Mouse (Mus musculus) G1E (cell line): ENCODE measurements around the gene Grin2d. TPM values are rescaled to one million over a fixed set of nuclear protein-coding genes. Genes with fewer than 3 reads are reported as not detected.

ENCODE experiments used
- ATAC-seq: 2 replicates; pipeline ENCODE4 v1.8.0; 2016; ENCODE audit warnings: mild to moderate bottlenecking; ENCODE audit not compliant: insufficient number of reproducible peaks, poor library complexity, low FRiP score, severe bottlenecking; ENCODE audit errors: extremely low read depth
- DNase-seq: peaks from one replicate; pipeline ENCODE4 v3.0.0; 2012; ENCODE audit warnings: low spot score
- H3K27me3 ChIP-seq: 2 replicates; pipeline ENCODE4 v1.6.1; 2012; ENCODE audit warnings: mild to moderate bottlenecking, low read length, inconsistent platforms; ENCODE audit not compliant: insufficient read depth
- H3K36me3 ChIP-seq: replicated peaks from 2 replicates; pipeline ENCODE3; 2012; ENCODE audit warnings: mild to moderate bottlenecking, inconsistent platforms
- H3K4me1 ChIP-seq: 2 replicates; pipeline ENCODE4 v1.6.1; 2012; ENCODE audit warnings: low read depth, low read length, inconsistent platforms, mixed read lengths; ENCODE audit not compliant: insufficient read depth
- H3K4me3 ChIP-seq: 2 replicates; pipeline ENCODE4 v1.5.1; 2012; ENCODE audit warnings: low read depth, mild to moderate bottlenecking, inconsistent platforms, low read length, moderate library complexity, mixed read lengths
- H3K9me3 ChIP-seq: replicated peaks from 2 replicates; pipeline ENCODE4 v1.6.1; 2012; ENCODE audit warnings: inconsistent platforms
- CTCF ChIP-seq: IDR thresholded peaks from 2 replicates; pipeline ENCODE4 v1.5.1; 2012; ENCODE audit warnings: low read depth, low read length, inconsistent platforms, mixed read lengths
- GATA1 ChIP-seq: IDR thresholded peaks from 2 replicates; pipeline ENCODE4 v1.6.1; 2012; ENCODE audit warnings: borderline replicate concordance, low read length, inconsistent platforms, mixed read lengths
- GATA2 ChIP-seq: IDR thresholded peaks from 2 replicates; pipeline ENCODE4 v1.6.1; 2012; ENCODE audit warnings: low read depth, low read length, inconsistent platforms, borderline replicate concordance
- POLR2AphosphoS5 ChIP-seq: IDR thresholded peaks from 2 replicates; pipeline ENCODE4 v1.6.1; 2012; ENCODE audit warnings: low read depth, low read length, inconsistent platforms; ENCODE audit not compliant: insufficient replicate concordance
- TAL1 ChIP-seq: conservative IDR thresholded peaks from 2 replicates; pipeline ENCODE4 v1.6.1; 2012; ENCODE audit warnings: low read depth, low read length, inconsistent platforms, mixed read lengths
- polyA plus RNA-seq: library from polyadenylated mRNA; stranded (reverse); fragments of >175 nt; gene quantifications from 2 replicates; pipeline ENCODE4 v1.2.3, GENCODE M21; 2012
- total RNA-seq, 2 experiments: library from RNA; stranded (forward) in 1 of 2; stranded (reverse) in 1 of 2; fragments of 200-1000 nt in 1 of 2; fragments of >200 nt in 1 of 2; fragmentation: Nextera tagmentation in 1 of 2; gene quantifications; 2 replicates each; pipeline ENCODE4 v1.2.3; 2014 to 2017

The Grin2d gene
- total and polyA plus RNA-seq, 3 experiments = 0.01 to 0.11 TPM; not detected in 1

- TF ChIP-seq GATA2 (no peak), TAL1 (no peak), CTCF (no peak), POLR2AphosphoS5 (no peak), GATA1 (no peak)
- Histone ChIP-seq H3K36me3 (peaks cover 75% of the 10 kb centered on the region), H3K27me3 (no peaks in the 10 kb centered on the region; the same call in 1 of the 2 replicates), H3K9me3 (no peaks in the 10 kb centered on the region), H3K4me3 (no peak overlapping the region), H3K4me1 (peaks cover 29% of the 10 kb centered on the region)
- ATAC-seq = no peak
- no peak for DNase-seq
Observed at GRCm38 (mm10) chr7:45808471-45808870, 69.7 kb downstream of the Grin2d start.

- Histone ChIP-seq H3K4me3 (no peak overlapping the region), H3K4me1 (peaks cover 13% of the 10 kb centered on the region), H3K36me3 (peaks cover 52% of the 10 kb centered on the region), H3K27me3 (peaks cover 9% of the 10 kb centered on the region), H3K9me3 (no peaks in the 10 kb centered on the region)
- no peak for TF ChIP-seq GATA2
- no peak for DNase-seq
- no peak for ATAC-seq
Observed at GRCm38 (mm10) chr7:45805941-45806340, 72.2 kb downstream of the Grin2d start.

- no peak overlapping the region for H3K4me3 ChIP-seq
- peaks cover 24% of the 10 kb centered on the region for H3K4me1 ChIP-seq
- DNase-seq (no peak), ATAC-seq (no peak)
- TF ChIP-seq POLR2AphosphoS5 (no peak), GATA1 (no peak), GATA2 (no peak), TAL1 (no peak), CTCF (no peak)
- H3K36me3 ChIP-seq = peaks cover 18% of the 10 kb centered on the region
- peaks cover 28% of the 10 kb centered on the region for H3K27me3 ChIP-seq
- H3K9me3 ChIP-seq = no peaks in the 10 kb centered on the region
Observed at GRCm38 (mm10) chr7:45802551-45802950, 75.6 kb downstream of the Grin2d start.

- peak; percentile 54 for ATAC-seq
- H3K27me3 ChIP-seq = peaks cover 34% of the 10 kb centered on the region
Observed at GRCm38 (mm10) chr7:45801348-45801747, 76.8 kb downstream of the Grin2d start.

GRCm38 (mm10) chr7:45800546-45801204 is 77.5 kb downstream of the Grin2d start:
- no peak for ATAC-seq
- Histone ChIP-seq H3K27me3 (peaks cover 34% of the 10 kb centered on the region), H3K9me3 (no peaks in the 10 kb centered on the region), H3K4me1 (peaks cover 30% of the 10 kb centered on the region), H3K36me3 (no peaks in the 10 kb centered on the region), H3K4me3 (no peak overlapping the region)
- TF ChIP-seq POLR2AphosphoS5 (no peak), GATA2 (no peak), CTCF (no peak), GATA1 (no peak), TAL1 (no peak)
- DNase-seq = no peak

More at GRCm38 (mm10) chr7:45801348-45801747, 76.8 kb downstream of the Grin2d start:
- Histone ChIP-seq H3K36me3 (peaks cover 6% of the 10 kb centered on the region), H3K4me3 (no peak overlapping the region), H3K9me3 (no peaks in the 10 kb centered on the region), H3K4me1 (peaks cover 32% of the 10 kb centered on the region)
- peak; percentile 79 for DNase-seq
- no peak for TF ChIP-seq TAL1
- TF ChIP-seq CTCF = peak; percentile 90

GRCm38 (mm10) chr7:45800001-45800400 is 78.2 kb downstream of the Grin2d start:
- Histone ChIP-seq H3K27me3 (peaks cover 36% of the 10 kb centered on the region), H3K4me3 (no peak overlapping the region), H3K36me3 (no peaks in the 10 kb centered on the region), H3K9me3 (no peaks in the 10 kb centered on the region), H3K4me1 (peaks cover 30% of the 10 kb centered on the region)
- TF ChIP-seq CTCF (no peak), GATA2 (no peak), TAL1 (no peak), GATA1 (no peak), POLR2AphosphoS5 (no peak)
- ATAC-seq (no peak), DNase-seq (no peak)
